21 mouse cellular contexts compared by ENCODE assay signal in the genomic region with DNA sequence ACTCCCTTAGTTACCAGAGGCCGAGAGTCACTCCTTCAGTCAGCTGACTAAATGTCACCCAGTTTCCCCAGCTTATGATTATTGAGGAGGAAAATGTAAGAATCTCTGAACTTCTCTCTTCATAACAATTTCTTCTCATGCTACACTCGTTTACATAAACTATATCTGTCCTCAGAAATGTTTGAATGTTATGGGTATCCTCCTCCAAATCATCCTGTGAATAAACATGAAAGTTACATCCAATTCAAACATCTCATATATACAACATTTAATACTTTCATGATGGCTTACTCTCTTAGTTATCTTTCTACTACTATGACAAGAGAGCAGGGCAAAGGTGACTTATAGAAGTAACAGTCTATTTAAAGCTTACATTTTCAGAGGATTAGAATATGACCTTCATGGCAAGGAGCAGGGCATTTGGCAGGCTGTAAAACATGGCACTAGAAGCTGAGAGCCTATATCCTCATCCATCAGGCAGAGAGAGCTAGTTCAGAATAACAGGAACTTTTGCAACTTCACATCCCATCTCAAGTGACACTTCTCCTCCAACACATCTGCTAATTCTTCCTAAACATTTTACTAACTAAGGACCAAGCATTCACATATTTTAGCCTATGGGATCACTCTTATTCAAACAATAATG.
DNase-seq lines count a peak whose midpoint lies in the region; ATAC-seq and TF ChIP-seq lines count a peak whose summit lies in the region.
"Had no signal": no experiment of that assay in that cellular context is flagged by ENCODE, and none has a peak within 500 bp of the region (broad histone marks: within the 10 kb centered on the region; RNA-seq: fewer than 3 reads in every experiment).

No protein-coding gene starts in this region.

- no peaks in the 10 kb centered on the region for H3K4me1 ChIP-seq in lung, embryonic 14.5 days (ENCODE audit: insufficient read depth)
- H3K4me1 ChIP-seq in lung, embryonic 15.5 days, result no peaks in the 10 kb centered on the region
- no peaks in the 10 kb centered on the region for H3K4me1 ChIP-seq in lung, embryonic 16.5 days (replicated peaks; ENCODE audit: control insufficient read depth, insufficient read depth, low read length)

- H3K9ac ChIP-seq in lung, embryonic 14.5 days, result no peak overlapping the region
- H3K9ac ChIP-seq in lung, embryonic 15.5 days, result no peak overlapping the region
- H3K9ac ChIP-seq in lung, embryonic 16.5 days (ENCODE audit: low read length), result no peak overlapping the region

- H3K4me2 ChIP-seq in lung, embryonic 14.5 days, result no peak overlapping the region
- H3K4me2 ChIP-seq in lung, embryonic 15.5 days, result no peak overlapping the region
- H3K4me2 ChIP-seq in lung, embryonic 16.5 days (ENCODE audit: low read depth, low read length), result no peak overlapping the region

- H3K27me3 ChIP-seq in lung, embryonic 14.5 days (ENCODE audit: insufficient read depth, low read length), result no peaks in the 10 kb centered on the region
- no peaks in the 10 kb centered on the region for H3K27me3 ChIP-seq in lung, embryonic 15.5 days
- H3K27me3 ChIP-seq in lung, embryonic 16.5 days (ENCODE audit: control insufficient read depth, insufficient read depth, low read depth, low read length), result no peaks in the 10 kb centered on the region
- H3K27me3 ChIP-seq: CH12.LX had no signal

- no peak for TF ChIP-seq CTCF in lung, embryonic 14.5 days (IDR thresholded peaks at IDR 0.05; ENCODE audit: low read depth)

- H3K36me3 ChIP-seq in lung, embryonic 14.5 days (ENCODE audit: insufficient read depth), result no peaks in the 10 kb centered on the region
- H3K36me3 ChIP-seq in lung, embryonic 15.5 days, result no peaks in the 10 kb centered on the region
- H3K36me3 ChIP-seq in lung, embryonic 16.5 days (ENCODE audit: control insufficient read depth, insufficient read depth, low read length), result no peaks in the 10 kb centered on the region
- H3K36me3 ChIP-seq: G1E had no signal

- WGBS in lung, embryonic 14.5 days, result 36% methylated on average over 2 of the region's 2 CpGs
- 24% methylated on average over 2 of the region's 2 CpGs for WGBS in lung, embryonic 15.5 days
- 24% methylated on average over 2 of the region's 2 CpGs for WGBS in lung, embryonic 16.5 days

- no peaks in the 10 kb centered on the region for H3K9me3 ChIP-seq in lung, embryonic 14.5 days (ENCODE audit: low read depth, low read length)
- no peaks in the 10 kb centered on the region for H3K9me3 ChIP-seq in lung, embryonic 15.5 days
- H3K9me3 ChIP-seq in lung, embryonic 16.5 days (ENCODE audit: control insufficient read depth, low read length), result no peaks in the 10 kb centered on the region

- DNase-seq in lung, embryonic 14.5 days, result peak; percentile 49
- no peak for DNase-seq in lung, postnatal 10 days
- DNase-seq in lung, postnatal 4 days, result no peak
- no peak for DNase-seq in lung, postnatal 36 days
- DNase-seq: adrenal gland, adult 2 months; adrenal gland, adult 8-10 months; adrenal gland, postnatal 10 days; adrenal gland, postnatal 14 days; adrenal gland, postnatal 25 days; adrenal gland, postnatal 36 days; B cell, adult 2 months; cerebellum, adult 11 months; cerebellum, adult 11-12 months; cerebellum, adult 18-20 months had no signal

- no peak overlapping the region for H3K4me3 ChIP-seq in lung, embryonic 14.5 days (ENCODE audit: low read depth, low read length)
- no peak overlapping the region for H3K4me3 ChIP-seq in lung, embryonic 15.5 days
- H3K4me3 ChIP-seq in lung, embryonic 16.5 days (ENCODE audit: low read length), result no peak overlapping the region

- H3K27ac ChIP-seq in lung, embryonic 14.5 days (ENCODE audit: low read depth), result no peak overlapping the region
- no peak overlapping the region for H3K27ac ChIP-seq in lung, embryonic 15.5 days
- H3K27ac ChIP-seq in lung, embryonic 16.5 days (ENCODE audit: low read length), result no peak overlapping the region

- peak; percentile 83 for ATAC-seq in lung, embryonic 14.5 days (ENCODE audit: insufficient read depth)
- ATAC-seq in lung, embryonic 15.5 days (ENCODE audit: borderline replicate concordance, extremely low read depth, low FRiP score, low TSS enrichment), result peak; percentile 73; the same call in 1 of the 2 replicates
- ATAC-seq in lung, embryonic 16.5 days (ENCODE audit: low read depth), result peak; percentile 68
- ATAC-seq: activated CD4-positive, CD25-positive, alpha-beta regulatory T cell, adult 4 months; CD4-positive, CD25-positive, alpha-beta regulatory T cell, adult 4 months; Patski had no signal
